Mouse (Mus musculus): ENCODE data around the gene Twist1. TPM values are rescaled to one million over a fixed set of nuclear protein-coding genes. Genes with fewer than 3 reads are reported as not detected.

Gene Twist1
- under 1 TPM; 0.72 to 0.76 TPM for total RNA-seq (2021)

- peak; percentile 5 to 32 for DNase-seq (ENCODE audit: low spot score in 2 of 2)
These were observed at the start of gene Twist1 for GRCm38 (mm10) chr12:33957400-33958240. Gene Twist1, plus strand, starts transcription at chr12:33957671.

GRCm38 (mm10) chr12:33926751-33927150, 30.7 kb upstream of the Twist1 start:
- no peak for DNase-seq (ENCODE audit: low spot score in 2 of 2)
- intact Hi-C loops (cut with DNase I), result no loop called here

More at GRCm38 (mm10) chr12:33957400-33958240, at the start of gene Twist1:
- intact Hi-C loops (cut with DNase I), result no loop called here

GRCm38 (mm10) chr12:33927334-33928098, 30.0 kb upstream of the Twist1 start:
- intact Hi-C loops (cut with DNase I), result no loop called here
- no peak for DNase-seq (ENCODE audit: low spot score in 2 of 2)

- no peak for DNase-seq (ENCODE audit: low spot score in 2 of 2)
- intact Hi-C loops (cut with DNase I), result no loop called here
These were observed 28.9 kb upstream of the Twist1 start, which contains the start of gene Ferd3l for GRCm38 (mm10) chr12:33928331-33929192. Gene Ferd3l, plus strand, starts transcription at chr12:33928425.

GRCm38 (mm10) chr12:33952843-33953242, 4.6 kb upstream of the Twist1 start:
- intact Hi-C loops (cut with DNase I), result no loop called here
- DNase-seq (ENCODE audit: low spot score in 2 of 2), result no peak

- DNase-seq (ENCODE audit: low spot score in 2 of 2), result peak; percentile 4 to 5
- intact Hi-C loops (cut with DNase I), result no loop called here
These were observed 2.4 kb upstream of the Twist1 start for GRCm38 (mm10) chr12:33954931-33955565.

GRCm38 (mm10) chr12:33955606-33956295, 1.7 kb upstream of the Twist1 start:
- intact Hi-C loops (cut with DNase I), result no loop called here
- DNase-seq (ENCODE audit: low spot score in 2 of 2), result peak in 1 of 2 experiments; percentile 6

- peak; percentile 6 to 7 for DNase-seq (ENCODE audit: low spot score in 2 of 2)
- intact Hi-C loops (cut with DNase I), result no loop called here
These were observed 683 bp upstream of the Twist1 start for GRCm38 (mm10) chr12:33956576-33957399.

- DNase-seq (ENCODE audit: low spot score in 2 of 2), result peak; percentile 6 to 20
- intact Hi-C loops (cut with DNase I), result no loop called here
These were observed 1.0 kb downstream of the Twist1 start for GRCm38 (mm10) chr12:33958241-33959194.

- DNase-seq (ENCODE audit: low spot score in 2 of 2), result no peak
These were observed 1.7 kb downstream of the Twist1 start for GRCm38 (mm10) chr12:33959206-33959605.

GRCm38 (mm10) chr12:33959846-33960245, 2.4 kb downstream of the Twist1 start:
- no peak for DNase-seq (ENCODE audit: low spot score in 2 of 2)
- intact Hi-C loops (cut with DNase I), result no loop called here

More at GRCm38 (mm10) chr12:33959206-33959605, 1.7 kb downstream of the Twist1 start:
- intact Hi-C loops (cut with DNase I), result no loop called here

- no peak for DNase-seq (ENCODE audit: low spot score in 2 of 2)
- intact Hi-C loops (cut with DNase I), result no loop called here
These were observed 3.5 kb downstream of the Twist1 start for GRCm38 (mm10) chr12:33961013-33961412.

- DNase-seq (ENCODE audit: low spot score in 2 of 2), result peak in 1 of 2 experiments; percentile 6
- intact Hi-C loops (cut with DNase I), result no loop called here
These were observed 4.8 kb downstream of the Twist1 start for GRCm38 (mm10) chr12:33962118-33962772.

- intact Hi-C loops (cut with DNase I), result no loop called here
These were observed 5.3 kb downstream of the Twist1 start for GRCm38 (mm10) chr12:33962773-33963130.

GRCm38 (mm10) chr12:33963671-33964369, 6.3 kb downstream of the Twist1 start:
- DNase-seq (ENCODE audit: low spot score in 2 of 2), result no peak

More at GRCm38 (mm10) chr12:33962773-33963130, 5.3 kb downstream of the Twist1 start:
- no peak for DNase-seq (ENCODE audit: low spot score in 2 of 2)

GRCm38 (mm10) chr12:33964427-33964826, 7.0 kb downstream of the Twist1 start:
- intact Hi-C loops (cut with DNase I), result no loop called here
- no peak for DNase-seq (ENCODE audit: low spot score in 2 of 2)

More at GRCm38 (mm10) chr12:33963671-33964369, 6.3 kb downstream of the Twist1 start:
- intact Hi-C loops (cut with DNase I), result no loop called here

All from left cerebral cortex, postnatal 36 days (tissue).